34 mouse cellular contexts compared by ENCODE assay signal in the genomic region with DNA sequence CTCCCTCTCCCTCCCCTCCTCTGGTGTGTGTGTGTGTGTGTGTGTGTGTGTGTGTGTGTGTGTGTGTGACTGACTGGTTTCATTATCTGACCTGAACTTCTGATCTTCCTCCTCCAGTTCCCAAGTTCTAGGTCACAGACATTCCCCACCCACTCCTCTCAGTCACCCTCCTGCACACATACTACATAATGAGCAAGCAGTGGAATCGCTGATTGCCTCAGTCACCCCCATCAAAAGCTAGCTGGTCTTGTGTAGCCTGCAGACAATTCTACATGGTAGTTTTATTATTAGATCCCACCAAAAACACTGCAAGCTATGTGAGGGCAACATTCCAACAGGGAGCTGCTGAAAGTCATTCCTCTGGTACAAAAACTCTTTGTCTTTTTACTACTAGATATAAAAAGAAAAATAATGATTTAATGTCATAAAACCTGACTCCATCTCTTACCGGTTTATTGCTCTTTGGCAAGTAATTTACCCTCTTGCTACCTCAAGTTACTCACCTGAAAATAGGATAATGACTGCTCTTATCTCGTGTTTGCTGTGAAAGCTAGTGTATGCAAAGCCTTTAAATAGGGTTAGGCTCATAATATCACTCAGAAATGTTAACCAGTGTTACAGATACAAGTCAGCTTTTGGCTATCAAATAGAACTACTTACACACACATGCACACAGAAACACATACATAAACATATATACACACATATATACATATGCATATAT.
A peak's percentile ranks its signal among the peaks of the same experiment; 100 is the strongest.
DNase-seq lines count a peak whose midpoint lies in the region; ATAC-seq and TF ChIP-seq lines count a peak whose summit lies in the region.
"Had no signal": no experiment of that assay in that cellular context is flagged by ENCODE, and none has a peak within 500 bp of the region (broad histone marks: within the 10 kb centered on the region; RNA-seq: fewer than 3 reads in every experiment).

No protein-coding gene starts in this region.

- H3K4me3 ChIP-seq in midbrain, embryonic 11.5 days (ENCODE audit: low read depth, low read length) = no peak overlapping the region
- no peak overlapping the region for H3K4me3 ChIP-seq in midbrain, postnatal 0 days (ENCODE audit: low read depth, low read length)
- H3K4me3 ChIP-seq in forebrain, embryonic 15.5 days = no peak overlapping the region
- H3K4me3 ChIP-seq: embryonic facial prominence, embryonic 10.5 days; embryonic facial prominence, embryonic 13.5 days; erythroblast, embryonic 14.5 days; forebrain, embryonic 12.5 days; gastrocnemius, adult 2 months; heart, embryonic 10.5 days; heart, embryonic 13.5 days had no signal

- no peak overlapping the region for H3K9ac ChIP-seq in midbrain, embryonic 11.5 days (ENCODE audit: low read length)
- no peak overlapping the region for H3K9ac ChIP-seq in midbrain, postnatal 0 days (replicated peaks; ENCODE audit: low read length, poor library complexity, severe bottlenecking)
- H3K9ac ChIP-seq in forebrain, embryonic 15.5 days (replicated peaks) = no peak overlapping the region
- H3K9ac ChIP-seq: embryonic facial prominence, embryonic 13.5 days; forebrain, embryonic 12.5 days; heart, embryonic 13.5 days; hindbrain, embryonic 14.5 days had no signal

- no peak overlapping the region for H3K27ac ChIP-seq in midbrain, embryonic 11.5 days (ENCODE audit: low read depth, low read length)
- no peak overlapping the region for H3K27ac ChIP-seq in midbrain, postnatal 0 days (ENCODE audit: low read depth, low read length)
- H3K27ac ChIP-seq in forebrain, embryonic 15.5 days (replicated peaks) = no peak overlapping the region
- H3K27ac ChIP-seq: embryonic facial prominence, embryonic 10.5 days; forebrain, embryonic 12.5 days; gastrocnemius, adult 2 months; heart, embryonic 10.5 days; heart, embryonic 13.5 days; hindbrain, embryonic 14.5 days; hindbrain, postnatal 0 days had no signal

- no peaks in the 10 kb centered on the region for H3K36me3 ChIP-seq in midbrain, embryonic 11.5 days (ENCODE audit: control insufficient read depth, insufficient read depth, low read length)
- no peaks in the 10 kb centered on the region for H3K36me3 ChIP-seq in midbrain, postnatal 0 days (ENCODE audit: insufficient read depth, low read length)
- no peaks in the 10 kb centered on the region for H3K36me3 ChIP-seq in forebrain, embryonic 15.5 days
- H3K36me3 ChIP-seq: embryonic facial prominence, embryonic 10.5 days; embryonic facial prominence, embryonic 13.5 days; forebrain, embryonic 12.5 days; G1E; heart, embryonic 10.5 days; heart, embryonic 13.5 days had no signal

- no peaks in the 10 kb centered on the region for H3K27me3 ChIP-seq in midbrain, embryonic 11.5 days (ENCODE audit: control insufficient read depth, insufficient read depth, low read length)
- no peaks in the 10 kb centered on the region for H3K27me3 ChIP-seq in midbrain, postnatal 0 days (ENCODE audit: insufficient read depth, low read length)
- H3K27me3 ChIP-seq in forebrain, embryonic 15.5 days = no peaks in the 10 kb centered on the region
- H3K27me3 ChIP-seq: CH12.LX; embryonic facial prominence, embryonic 13.5 days; forebrain, embryonic 12.5 days; heart, embryonic 13.5 days had no signal

- DNase-seq in heart, adult 11 months = peak; percentile 54
- no peak for DNase-seq in heart, adult 8-10 months (ENCODE audit: low spot score)
- peak; percentile 77 for DNase-seq in midbrain, embryonic 11.5 days (ENCODE audit: low spot score, missing footprints)
- DNase-seq in midbrain, postnatal 0 days (ENCODE audit: low spot score) = no peak
- DNase-seq in forelimb bud, embryonic 11.5 days (ENCODE audit: low read depth, low spot score) = peak; percentile 20
- no peak for DNase-seq in urinary bladder, adult 2 months (ENCODE audit: low spot score)
- no peak for DNase-seq in lung, adult 18-20 months
- DNase-seq: adrenal gland, adult 8-10 months; adrenal gland, postnatal 25 days; B cell, adult 2 months; cerebellum, adult 11 months; cerebellum, adult 2 months; cerebellum, adult 9-11 months; cerebellum, postnatal 25 days; embryo, embryonic 11 days; gastrocnemius, adult 2 months; gastrocnemius, postnatal 14 days; heart, adult 18-20 months; heart, postnatal 14 days; heart, postnatal 4 days had no signal

- no peak for ATAC-seq in midbrain, embryonic 11.5 days (ENCODE audit: low FRiP score)
- ATAC-seq in midbrain, postnatal 0 days (ENCODE audit: low FRiP score) = no peak
- no peak for ATAC-seq in forebrain, embryonic 15.5 days (replicated peaks)
- ATAC-seq: activated CD4-positive, CD25-positive, alpha-beta regulatory T cell, adult 4 months; forebrain, embryonic 16.5 days; hindbrain, postnatal 0 days; inflammation-experienced regulatory T-cells, adult 6 months had no signal

- no peak for TF ChIP-seq CTCF in midbrain, postnatal 0 days (IDR thresholded peaks at IDR 0.05)

- WGBS in midbrain, embryonic 11.5 days = 93% methylated on average over 3 of the region's 3 CpGs
- 72% methylated on average over 3 of the region's 3 CpGs for WGBS in midbrain, postnatal 0 days
- WGBS in forebrain, embryonic 15.5 days = 86% methylated on average over 3 of the region's 3 CpGs

- peaks cover 9% of the 10 kb centered on the region for H3K4me1 ChIP-seq in midbrain, embryonic 11.5 days (ENCODE audit: control insufficient read depth, insufficient read depth, low read length)
- H3K4me1 ChIP-seq in midbrain, postnatal 0 days (ENCODE audit: insufficient read depth, low read length) = peaks cover 5% of the 10 kb centered on the region
- peaks cover 21% of the 10 kb centered on the region for H3K4me1 ChIP-seq in forebrain, embryonic 15.5 days
- H3K4me1 ChIP-seq: heart, embryonic 10.5 days had no signal

- no peaks in the 10 kb centered on the region for H3K9me3 ChIP-seq in midbrain, embryonic 11.5 days (ENCODE audit: control insufficient read depth, low read length)
- H3K9me3 ChIP-seq in midbrain, postnatal 0 days (ENCODE audit: low read length) = no peaks in the 10 kb centered on the region
- no peaks in the 10 kb centered on the region for H3K9me3 ChIP-seq in forebrain, embryonic 15.5 days
- H3K9me3 ChIP-seq: embryonic facial prominence, embryonic 10.5 days; embryonic facial prominence, embryonic 13.5 days; forebrain, embryonic 12.5 days; heart, embryonic 10.5 days; heart, embryonic 13.5 days had no signal

- no peak overlapping the region for H3K4me2 ChIP-seq in midbrain, embryonic 11.5 days
- H3K4me2 ChIP-seq in midbrain, postnatal 0 days (ENCODE audit: low read depth, low read length, poor library complexity, severe bottlenecking) = no peak overlapping the region
- no peak overlapping the region for H3K4me2 ChIP-seq in forebrain, embryonic 15.5 days (replicated peaks)
- H3K4me2 ChIP-seq: embryonic facial prominence, embryonic 13.5 days; forebrain, embryonic 12.5 days; heart, embryonic 13.5 days; hindbrain, embryonic 14.5 days had no signal

Comparison
In these comparisons a context has a peak if more than half of its experiments do, and no peak if none do; other contexts are left out.
1. DNase-seq: peak in heart, adult 11 months (single experiment), midbrain, embryonic 11.5 days (single experiment) and forelimb bud, embryonic 11.5 days (single experiment); none in heart, adult 8-10 months (single experiment), midbrain, postnatal 0 days (single experiment), urinary bladder, adult 2 months (single experiment) and lung, adult 18-20 months (0 of 2).